Mouse (Mus musculus): Measurements from ENCODE around the gene Cog4. TPM values are rescaled to one million over a fixed set of nuclear protein-coding genes. Genes with fewer than 3 reads are reported as not detected.

Cog4 gene
- polyA plus RNA-seq, 1 experiment from 2014 or later: 66.7 TPM

DNA sequence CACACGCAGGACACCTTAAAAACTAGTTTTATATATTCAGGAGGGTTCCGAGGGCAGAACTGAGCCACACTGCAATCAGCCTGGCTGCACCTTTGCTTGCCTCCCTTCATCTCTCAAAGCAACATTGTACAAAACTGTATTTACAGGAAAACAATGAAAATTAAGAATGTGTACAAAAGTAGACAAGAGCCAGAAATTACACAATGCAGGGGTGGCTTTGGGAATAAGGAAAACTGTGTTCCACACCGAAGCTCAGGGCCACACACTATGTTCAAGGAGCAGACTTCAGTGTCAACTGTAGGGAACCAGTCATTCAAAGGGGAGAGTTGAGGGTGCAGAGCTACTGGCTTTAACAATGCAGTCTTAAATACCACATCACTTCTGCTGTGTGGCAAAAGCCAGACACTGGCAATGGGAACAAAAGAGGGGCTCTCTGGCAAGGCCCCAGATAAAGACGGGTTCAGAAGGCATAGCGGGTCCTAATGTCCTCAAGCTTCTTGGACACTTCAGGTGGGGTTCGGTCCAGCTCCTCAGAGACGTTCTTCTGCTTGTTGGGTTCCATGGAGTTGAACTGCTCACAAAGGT, 35.8 kb upstream of the Cog4 start:
- no peaks in the 10 kb centered on the region for H3K4me1 ChIP-seq (replicated peaks; ENCODE audit: control insufficient read depth, insufficient read depth, low read length)
- no peaks in the 10 kb centered on the region for H3K9me3 ChIP-seq (ENCODE audit: control insufficient read depth, low read length)
- H3K4me2 ChIP-seq (replicated peaks): no peak overlapping the region
- H3K4me3 ChIP-seq (replicated peaks; ENCODE audit: low read length): no peak overlapping the region
- ATAC-seq (ENCODE audit: low FRiP score) (no peak), DNase-seq (ENCODE audit: low spot score) (no peak)
- 87% methylated on average over 7 of the region's 7 CpGs for WGBS
- H3K27me3 ChIP-seq (ENCODE audit: control insufficient read depth, insufficient read depth, low read length): no peaks in the 10 kb centered on the region
- no peak overlapping the region for H3K27ac ChIP-seq
- H3K36me3 ChIP-seq (replicated peaks; ENCODE audit: control insufficient read depth, insufficient read depth): peaks cover 74% of the 10 kb centered on the region
- no peak overlapping the region for H3K9ac ChIP-seq

DNA sequence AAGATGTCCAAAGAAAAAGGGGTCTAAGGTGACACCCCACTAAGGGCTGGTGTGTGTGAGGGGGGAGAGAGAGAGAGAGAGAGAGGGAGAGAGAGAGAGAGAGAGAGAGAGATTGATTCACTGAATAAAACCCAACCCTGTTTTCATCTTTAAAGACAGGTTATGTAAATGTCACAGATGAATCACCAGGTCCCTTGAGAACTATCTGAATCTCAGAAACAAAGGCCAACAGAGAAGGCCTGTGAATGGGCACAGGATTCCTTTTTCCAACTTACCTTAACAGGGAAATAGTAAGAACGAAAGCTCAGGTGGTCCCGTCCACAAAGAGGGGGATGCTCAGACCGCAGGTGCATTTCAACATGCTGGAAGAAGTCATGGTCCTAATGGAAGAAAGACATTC, 35.3 kb upstream of the Cog4 start:
- no peaks in the 10 kb centered on the region for H3K27me3 ChIP-seq (ENCODE audit: control insufficient read depth, insufficient read depth, low read length)
- no peak for DNase-seq (ENCODE audit: low spot score)
- H3K4me2 ChIP-seq (replicated peaks): no peak overlapping the region
- no peak overlapping the region for H3K27ac ChIP-seq
- no peak for ATAC-seq (ENCODE audit: low FRiP score)
- 93% methylated on average over 3 of the region's 3 CpGs for WGBS
- H3K9ac ChIP-seq: no peak overlapping the region
- no peaks in the 10 kb centered on the region for H3K4me1 ChIP-seq (replicated peaks; ENCODE audit: control insufficient read depth, insufficient read depth, low read length)
- no peaks in the 10 kb centered on the region for H3K9me3 ChIP-seq (ENCODE audit: control insufficient read depth, low read length)
- H3K36me3 ChIP-seq (replicated peaks; ENCODE audit: control insufficient read depth, insufficient read depth): peaks cover 79% of the 10 kb centered on the region
- no peak overlapping the region for H3K4me3 ChIP-seq (replicated peaks; ENCODE audit: low read length)

DNA sequence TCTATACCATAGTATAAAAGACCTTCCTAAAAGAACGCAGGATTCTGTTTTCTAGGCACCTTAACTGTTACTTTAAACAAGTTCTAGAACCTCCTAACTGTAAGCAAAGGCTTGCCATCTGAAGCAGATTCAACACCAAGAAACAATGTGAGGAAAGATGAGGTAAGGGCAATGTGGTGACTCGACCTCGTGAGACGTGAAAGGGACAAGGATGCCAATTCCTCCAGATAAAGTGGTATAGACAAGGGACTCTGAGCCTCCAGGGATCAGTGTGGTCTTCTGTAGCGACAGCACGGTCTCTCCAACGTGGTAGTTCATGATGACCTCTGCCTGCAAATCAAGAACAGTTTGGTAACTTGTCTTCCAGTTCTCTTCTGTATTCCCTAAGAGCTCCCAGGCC, 34.6 kb upstream of the Cog4 start:
- H3K27ac ChIP-seq: no peak overlapping the region
- no peaks in the 10 kb centered on the region for H3K4me1 ChIP-seq (replicated peaks; ENCODE audit: control insufficient read depth, insufficient read depth, low read length)
- 95% methylated on average over 7 of the region's 7 CpGs for WGBS
- no peak for ATAC-seq (ENCODE audit: low FRiP score)
- no peaks in the 10 kb centered on the region for H3K9me3 ChIP-seq (ENCODE audit: control insufficient read depth, low read length)
- DNase-seq (ENCODE audit: low spot score): no peak
- H3K4me3 ChIP-seq (replicated peaks; ENCODE audit: low read length): no peak overlapping the region
- no peak overlapping the region for H3K9ac ChIP-seq
- peaks cover 86% of the 10 kb centered on the region for H3K36me3 ChIP-seq (replicated peaks; ENCODE audit: control insufficient read depth, insufficient read depth)
- H3K27me3 ChIP-seq (ENCODE audit: control insufficient read depth, insufficient read depth, low read length): no peaks in the 10 kb centered on the region
- no peak overlapping the region for H3K4me2 ChIP-seq (replicated peaks)

DNA sequence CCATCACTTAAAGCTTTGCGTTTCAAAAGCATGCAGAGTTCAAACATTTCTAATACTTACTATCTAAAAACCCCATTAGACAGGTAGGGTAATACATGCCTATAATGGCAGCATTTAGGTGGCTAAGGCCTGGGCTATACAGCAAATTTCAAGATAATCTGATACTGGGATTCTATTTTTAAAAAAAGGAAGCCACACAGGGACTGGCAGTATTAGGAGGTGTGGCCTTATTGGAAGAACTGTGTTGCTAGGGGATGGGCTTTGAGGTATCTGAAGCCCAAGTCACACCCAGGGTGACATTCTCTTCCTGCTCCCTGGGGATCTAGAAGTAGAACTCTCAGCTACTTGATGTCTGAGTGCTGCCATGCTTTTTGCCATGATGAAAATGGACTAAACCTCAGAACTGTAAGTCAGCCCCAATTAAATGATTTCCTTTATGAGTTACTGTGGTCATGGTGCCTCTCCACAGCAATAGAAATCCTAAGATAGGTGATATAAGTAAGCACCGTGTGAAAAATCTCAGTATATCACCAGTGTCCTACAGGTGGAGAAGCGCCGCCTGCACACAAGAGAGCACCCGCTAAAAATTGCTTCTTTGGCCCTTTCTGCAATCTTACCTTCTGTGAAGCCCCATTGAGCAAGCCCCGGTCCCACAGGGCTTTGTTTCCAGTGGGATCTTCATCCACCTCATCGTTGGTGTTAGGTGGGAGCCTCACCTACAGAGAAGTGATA, 33.9 kb upstream of the Cog4 start:
- Histone ChIP-seq H3K36me3 (replicated peaks; ENCODE audit: control insufficient read depth, insufficient read depth) (peaks cover 93% of the 10 kb centered on the region), H3K9ac (no peak overlapping the region), H3K4me3 (replicated peaks; ENCODE audit: low read length) (no peak overlapping the region), H3K27me3 (ENCODE audit: control insufficient read depth, insufficient read depth, low read length) (no peaks in the 10 kb centered on the region), H3K4me2 (replicated peaks) (no peak overlapping the region), H3K4me1 (replicated peaks; ENCODE audit: control insufficient read depth, insufficient read depth, low read length) (no peaks in the 10 kb centered on the region), H3K9me3 (ENCODE audit: control insufficient read depth, low read length) (no peaks in the 10 kb centered on the region), H3K27ac (no peak overlapping the region)
- DNase-seq (ENCODE audit: low spot score) (no peak), ATAC-seq (ENCODE audit: low FRiP score) (no peak)
- WGBS: 98% methylated on average over 7 of the region's 7 CpGs

DNA sequence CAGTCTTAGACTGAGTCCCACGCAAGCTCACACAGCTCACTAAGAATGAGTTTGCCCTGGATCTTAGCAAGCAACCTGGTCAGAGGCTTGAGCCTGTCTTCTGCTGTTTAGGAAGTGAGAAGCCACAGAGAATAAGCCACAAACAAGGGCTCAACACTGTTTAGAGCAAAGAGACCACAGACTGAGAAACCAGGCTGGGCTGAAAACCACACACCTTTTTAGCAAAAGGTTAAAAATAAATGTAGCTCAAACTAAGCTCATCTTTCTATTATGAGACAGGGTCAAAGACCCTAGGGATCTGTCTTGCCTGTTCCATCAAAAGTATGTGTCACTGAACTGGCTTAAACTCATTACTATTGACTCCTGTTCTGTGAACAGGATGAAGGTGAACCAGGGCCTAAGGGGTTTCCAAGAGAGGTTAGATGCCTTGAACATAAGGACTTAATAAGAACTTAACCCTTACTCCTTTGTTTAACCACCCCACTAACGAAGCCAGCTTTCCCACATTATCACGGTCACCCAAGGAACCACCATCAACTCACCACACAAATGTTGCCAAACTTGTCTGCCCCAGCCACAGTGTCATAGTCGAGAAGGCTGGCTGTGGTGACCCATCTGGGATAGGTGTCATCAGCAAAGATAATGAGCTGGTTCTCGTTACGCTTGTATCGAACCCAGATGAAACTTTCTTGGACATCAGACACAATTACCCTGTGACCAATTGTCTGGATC, 33.2 kb upstream of the Cog4 start:
- Histone ChIP-seq H3K4me3 (replicated peaks; ENCODE audit: low read length) (no peak overlapping the region), H3K4me1 (replicated peaks; ENCODE audit: control insufficient read depth, insufficient read depth, low read length) (no peaks in the 10 kb centered on the region), H3K9ac (no peak overlapping the region), H3K27ac (no peak overlapping the region), H3K27me3 (ENCODE audit: control insufficient read depth, insufficient read depth, low read length) (no peaks in the 10 kb centered on the region), H3K9me3 (ENCODE audit: control insufficient read depth, low read length) (no peaks in the 10 kb centered on the region), H3K36me3 (replicated peaks; ENCODE audit: control insufficient read depth, insufficient read depth) (peaks cover 100% of the 10 kb centered on the region), H3K4me2 (replicated peaks) (no peak overlapping the region)
- ATAC-seq (ENCODE audit: low FRiP score) (no peak), DNase-seq (ENCODE audit: low spot score) (no peak)
- WGBS: 94% methylated on average over 7 of the region's 7 CpGs

DNA sequence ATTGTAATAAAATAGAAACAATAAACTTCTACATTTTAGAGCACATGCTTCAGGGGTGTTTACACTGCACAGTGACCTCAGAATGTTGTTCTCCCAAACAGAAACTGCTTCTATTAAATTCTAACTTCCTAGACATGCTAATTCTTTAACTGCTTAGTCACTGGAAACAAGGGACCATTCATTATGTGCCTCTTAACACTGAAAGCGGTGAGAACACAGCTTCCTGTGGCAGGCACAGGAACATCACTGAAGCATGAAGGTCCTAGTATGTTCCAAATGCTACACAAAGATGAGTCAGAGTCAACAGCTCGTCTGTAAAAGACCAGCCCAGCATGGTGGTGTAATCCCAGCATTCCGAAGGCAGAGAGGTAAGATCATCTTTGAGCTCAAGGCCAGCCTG, 31.1 kb upstream of the Cog4 start:
- Histone ChIP-seq H3K4me1 (replicated peaks; ENCODE audit: control insufficient read depth, insufficient read depth, low read length) (no peaks in the 10 kb centered on the region), H3K4me3 (replicated peaks; ENCODE audit: low read length) (no peak overlapping the region), H3K4me2 (replicated peaks) (no peak overlapping the region), H3K9me3 (ENCODE audit: control insufficient read depth, low read length) (no peaks in the 10 kb centered on the region), H3K9ac (no peak overlapping the region), H3K36me3 (replicated peaks; ENCODE audit: control insufficient read depth, insufficient read depth) (peaks cover 100% of the 10 kb centered on the region), H3K27me3 (ENCODE audit: control insufficient read depth, insufficient read depth, low read length) (no peaks in the 10 kb centered on the region), H3K27ac (no peak overlapping the region)
- DNase-seq (ENCODE audit: low spot score) (no peak), ATAC-seq (ENCODE audit: low FRiP score) (no peak)
- 77% methylated on average over 3 of the region's 3 CpGs for WGBS

DNA sequence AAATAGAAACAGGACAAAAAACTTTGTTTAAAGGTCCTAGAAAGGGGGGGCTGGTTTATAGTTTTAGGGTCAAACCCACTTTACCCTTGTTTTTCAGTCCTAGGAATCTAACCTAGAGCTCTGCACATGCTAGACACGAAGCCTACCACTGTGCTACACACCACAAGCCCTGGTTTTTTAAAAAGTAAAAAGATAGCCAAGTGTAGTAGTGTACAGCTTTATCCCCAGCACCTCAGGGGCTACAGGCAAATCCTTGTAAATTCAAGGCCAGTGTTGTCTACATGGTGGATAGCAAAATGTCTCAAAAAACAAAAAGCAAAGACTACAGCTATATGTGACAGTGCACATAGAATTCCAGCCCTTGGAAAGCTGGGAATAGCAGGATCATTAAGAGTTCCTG, 29.4 kb upstream of the Cog4 start:
- H3K4me1 ChIP-seq (replicated peaks; ENCODE audit: control insufficient read depth, insufficient read depth, low read length): no peaks in the 10 kb centered on the region
- H3K4me3 ChIP-seq (replicated peaks; ENCODE audit: low read length): no peak overlapping the region
- 97% methylated on average over 1 of the region's 1 CpGs for WGBS
- no peak overlapping the region for H3K4me2 ChIP-seq (replicated peaks)
- H3K36me3 ChIP-seq (replicated peaks; ENCODE audit: control insufficient read depth, insufficient read depth): peaks cover 100% of the 10 kb centered on the region
- H3K9me3 ChIP-seq (ENCODE audit: control insufficient read depth, low read length): no peaks in the 10 kb centered on the region
- ATAC-seq (ENCODE audit: low FRiP score) (no peak), DNase-seq (ENCODE audit: low spot score) (no peak)
- no peak overlapping the region for H3K27ac ChIP-seq
- H3K9ac ChIP-seq: no peak overlapping the region
- no peaks in the 10 kb centered on the region for H3K27me3 ChIP-seq (ENCODE audit: control insufficient read depth, insufficient read depth, low read length)

DNA sequence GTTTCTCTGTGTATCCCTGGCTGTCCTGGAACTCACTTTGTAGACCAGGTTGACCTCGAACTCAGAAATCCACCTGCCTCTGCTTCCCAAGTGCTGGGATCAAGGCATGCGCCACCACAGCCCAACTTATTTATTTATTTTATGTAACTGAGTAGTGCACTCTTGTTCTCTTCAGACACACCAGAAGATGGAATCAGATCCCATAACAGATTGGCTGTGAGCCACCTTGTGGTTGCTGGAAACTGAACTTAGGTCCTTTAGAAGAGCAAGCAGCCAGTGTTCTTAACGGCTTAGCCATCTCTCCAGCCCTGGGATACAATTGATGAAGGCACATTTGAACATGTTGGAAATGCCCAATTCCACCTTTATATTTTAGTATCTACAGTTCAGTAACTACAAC, 27.8 kb upstream of the Cog4 start:
- Histone ChIP-seq H3K4me1 (replicated peaks; ENCODE audit: control insufficient read depth, insufficient read depth, low read length) (no peaks in the 10 kb centered on the region), H3K27ac (no peak overlapping the region), H3K4me2 (replicated peaks) (no peak overlapping the region), H3K9ac (no peak overlapping the region), H3K9me3 (ENCODE audit: control insufficient read depth, low read length) (no peaks in the 10 kb centered on the region), H3K36me3 (replicated peaks; ENCODE audit: control insufficient read depth, insufficient read depth) (peaks cover 100% of the 10 kb centered on the region), H3K4me3 (replicated peaks; ENCODE audit: low read length) (no peak overlapping the region), H3K27me3 (ENCODE audit: control insufficient read depth, insufficient read depth, low read length) (no peaks in the 10 kb centered on the region)
- 94% methylated on average over 3 of the region's 3 CpGs for WGBS
- DNase-seq (ENCODE audit: low spot score) (no peak), ATAC-seq (ENCODE audit: low FRiP score) (no peak)

DNA sequence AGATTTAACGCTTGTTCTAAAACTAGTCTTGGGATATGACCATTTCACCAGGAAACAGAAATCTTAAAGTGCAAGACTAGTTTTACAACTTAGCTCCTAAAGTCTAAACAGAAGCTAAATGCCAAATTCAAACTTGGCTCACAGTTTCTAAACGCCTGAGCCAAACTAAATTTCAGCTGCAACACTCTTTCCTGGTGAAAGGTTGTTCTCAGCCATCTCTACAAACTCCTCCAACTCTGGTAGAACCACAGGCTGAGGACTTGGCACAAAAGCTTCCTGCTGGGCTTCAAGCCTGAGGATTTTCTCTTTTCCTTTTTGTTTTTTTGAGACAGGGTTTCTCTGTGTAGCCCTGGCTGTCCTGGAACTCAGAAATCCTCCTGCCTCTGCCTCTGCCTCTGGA, 26.1 kb upstream of the Cog4 start:
- Histone ChIP-seq H3K9ac (no peak overlapping the region), H3K36me3 (replicated peaks; ENCODE audit: control insufficient read depth, insufficient read depth) (peaks cover 100% of the 10 kb centered on the region), H3K4me2 (replicated peaks) (no peak overlapping the region), H3K4me3 (replicated peaks; ENCODE audit: low read length) (no peak overlapping the region), H3K27ac (no peak overlapping the region), H3K4me1 (replicated peaks; ENCODE audit: control insufficient read depth, insufficient read depth, low read length) (no peaks in the 10 kb centered on the region), H3K9me3 (ENCODE audit: control insufficient read depth, low read length) (no peaks in the 10 kb centered on the region), H3K27me3 (ENCODE audit: control insufficient read depth, insufficient read depth, low read length) (no peaks in the 10 kb centered on the region)
- WGBS: 96% methylated on average over 2 of the region's 2 CpGs
- DNase-seq (ENCODE audit: low spot score) (no peak), ATAC-seq (ENCODE audit: low FRiP score) (no peak)
